In the genomic region with DNA sequence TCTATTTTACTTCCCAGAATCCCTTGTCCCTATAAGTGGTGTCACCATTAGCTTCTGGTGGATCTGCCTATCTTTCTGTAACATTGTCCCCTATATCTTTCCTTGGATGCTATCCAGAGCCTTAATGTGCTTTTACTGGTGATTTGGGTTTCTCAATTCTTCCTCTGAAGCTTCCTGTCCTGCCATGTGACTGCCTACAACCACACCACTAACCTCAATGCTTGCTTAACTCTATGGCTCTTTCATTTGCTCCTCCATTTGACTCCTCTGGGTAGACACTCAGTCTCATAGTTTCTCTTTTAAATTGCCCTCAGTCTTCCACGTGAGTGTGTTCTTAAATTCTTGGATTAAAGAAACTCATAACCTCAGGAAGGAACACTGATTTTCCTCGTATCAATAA, we compare ENCODE assay signal across 19 mouse cellular contexts.
DNase-seq lines count a peak whose midpoint lies in the region; ATAC-seq and TF ChIP-seq lines count a peak whose summit lies in the region.
"Had no signal": no experiment of that assay in that cellular context is flagged by ENCODE, and none has a peak within 500 bp of the region (broad histone marks: within the 10 kb centered on the region; RNA-seq: fewer than 3 reads in every experiment).

No protein-coding gene starts in this region.

- TF ChIP-seq POLR2A in heart, adult 2 months (IDR thresholded peaks at IDR 0.05; ENCODE audit: insufficient read depth, low read depth, low read length) = no peak
- TF ChIP-seq POLR2A in bone marrow macrophage, adult 2 months (IDR thresholded peaks at IDR 0.05; ENCODE audit: borderline replicate concordance, low read depth, low read length) = no peak

- no peak for TF ChIP-seq CTCF in heart, adult 2 months (IDR thresholded peaks at IDR 0.05)
- no peak for TF ChIP-seq CTCF in bone marrow macrophage, adult 2 months (IDR thresholded peaks at IDR 0.05; ENCODE audit: low read depth, low read length)

- H3K4me3 ChIP-seq in heart, adult 2 months = no peak overlapping the region
- no peak overlapping the region for H3K4me3 ChIP-seq in bone marrow macrophage, adult 2 months (ENCODE audit: insufficient read depth, low read length)
- H3K4me3 ChIP-seq in kidney, embryonic 14.5 days (ENCODE audit: low read length) = no peak overlapping the region
- H3K4me3 ChIP-seq: embryonic facial prominence, embryonic 13.5 days; forebrain, embryonic 12.5 days; heart, embryonic 10.5 days; hindbrain, embryonic 10.5 days had no signal

- H3K4me1 ChIP-seq in heart, adult 2 months (ENCODE audit: control insufficient read depth, insufficient read depth, low read length) = peaks cover 2% of the 10 kb centered on the region
- H3K4me1 ChIP-seq in bone marrow macrophage, adult 2 months (ENCODE audit: control insufficient read depth, insufficient read depth, low read length) = peaks cover 10% of the 10 kb centered on the region
- no peaks in the 10 kb centered on the region for H3K4me1 ChIP-seq in kidney, embryonic 14.5 days (ENCODE audit: control insufficient read depth, insufficient read depth, low read length)
- H3K4me1 ChIP-seq: embryonic facial prominence, embryonic 13.5 days; forebrain, embryonic 12.5 days; heart, embryonic 10.5 days; hindbrain, embryonic 10.5 days had no signal

- H3K27ac ChIP-seq in heart, adult 2 months = peak overlapping the region; percentile 77
- H3K27ac ChIP-seq in bone marrow macrophage, adult 2 months (ENCODE audit: insufficient read depth, low read depth, low read length) = peak overlapping the region; percentile 59
- no peak overlapping the region for H3K27ac ChIP-seq in kidney, embryonic 14.5 days (ENCODE audit: low read depth, low read length)
- H3K27ac ChIP-seq: embryonic facial prominence, embryonic 13.5 days; forebrain, embryonic 12.5 days; heart, embryonic 10.5 days; hindbrain, embryonic 10.5 days; hindbrain, embryonic 14.5 days had no signal

- ATAC-seq in hematopoietic stem cell, adult 5-6 weeks (replicated peaks in 1 of 2; ENCODE audit: insufficient read depth in 1 of 2, low FRiP score in 2 of 2, low TSS enrichment in 1 of 2, low read depth in 1 of 2, poor library complexity in 2 of 2, severe bottlenecking in 2 of 2) = peak; percentile 42 to 62; a peak in 1 of 4 replicates
- ATAC-seq in monocyte, adult 5-6 weeks (replicated peaks; ENCODE audit: insufficient number of reproducible peaks, low FRiP score, low TSS enrichment, poor library complexity, severe bottlenecking) = 0 out of 2 replicates have a peak, but pooled peaks have one; percentile 31
- no peak for ATAC-seq in kidney, embryonic 14.5 days (ENCODE audit: low FRiP score, low TSS enrichment)
- ATAC-seq: forebrain, embryonic 16.5 days had no signal

- H3K9me3 ChIP-seq in kidney, embryonic 14.5 days (ENCODE audit: control insufficient read depth, low read length) = peaks cover 3% of the 10 kb centered on the region; the same call in 1 of the 2 replicates
- H3K9me3 ChIP-seq: embryonic facial prominence, embryonic 13.5 days; forebrain, embryonic 12.5 days; heart, embryonic 10.5 days; hindbrain, embryonic 10.5 days had no signal

- no peaks in the 10 kb centered on the region for H3K27me3 ChIP-seq in heart, adult 2 months (ENCODE audit: control insufficient read depth, insufficient read depth, low read length)
- H3K27me3 ChIP-seq in kidney, embryonic 14.5 days (ENCODE audit: control insufficient read depth, insufficient read depth, low read length) = no peaks in the 10 kb centered on the region
- H3K27me3 ChIP-seq: embryonic facial prominence, embryonic 13.5 days; forebrain, embryonic 12.5 days had no signal

- H3K4me2 ChIP-seq in kidney, embryonic 14.5 days (replicated peaks; ENCODE audit: low read depth, low read length) = no peak overlapping the region
- H3K4me2 ChIP-seq: embryonic facial prominence, embryonic 13.5 days; forebrain, embryonic 12.5 days; hindbrain, embryonic 14.5 days had no signal

- H3K36me3 ChIP-seq in heart, adult 2 months (ENCODE audit: control insufficient read depth, insufficient read depth, low read length) = peaks cover 9% of the 10 kb centered on the region
- no peaks in the 10 kb centered on the region for H3K36me3 ChIP-seq in kidney, embryonic 14.5 days (ENCODE audit: control insufficient read depth, insufficient read depth, low read length)
- H3K36me3 ChIP-seq: embryonic facial prominence, embryonic 13.5 days; forebrain, embryonic 12.5 days; heart, embryonic 10.5 days; hindbrain, embryonic 10.5 days had no signal

- no peaks in the 10 kb centered on the region for H3K79me2 ChIP-seq in heart, adult 2 months (replicated peaks; ENCODE audit: control insufficient read depth, insufficient read depth, low read length)

- whole genome bisulfite sequencing in heart, adult 2 months = 75% methylated on average over 2 of the region's 2 CpGs
- WGBS in kidney, embryonic 14.5 days = 78% methylated on average over 2 of the region's 2 CpGs

- TF ChIP-seq EP300 in heart, adult 2 months (IDR thresholded peaks at IDR 0.05; ENCODE audit: insufficient read depth, low read depth, low read length) = no peak

- DNase-seq in heart, adult 2 months = no peak
- DNase-seq in heart, postnatal 25 days (ENCODE audit: low spot score) = no peak
- DNase-seq in urinary bladder, adult 2 months (ENCODE audit: low spot score) = no peak
- DNase-seq: adrenal gland, postnatal 14 days; cerebellum, adult 11 months; cerebellum, adult 8-10 months; cerebellum, postnatal 14 days; gastrocnemius, postnatal 14 days; heart, postnatal 10 days had no signal

- H3K9ac ChIP-seq in heart, adult 2 months (ENCODE audit: low read depth, low read length) = no peak overlapping the region
- no peak overlapping the region for H3K9ac ChIP-seq in kidney, embryonic 14.5 days (ENCODE audit: low read depth, low read length)
- H3K9ac ChIP-seq: embryonic facial prominence, embryonic 13.5 days; forebrain, embryonic 12.5 days; hindbrain, embryonic 14.5 days had no signal

- intact Hi-C loops in heart, adult 2 months (cut with DNase I) = no loop called here
- intact Hi-C loops in heart, postnatal 25 days (cut with DNase I) = no loop called here
